Mouse (Mus musculus): ENCODE measurements around the gene Ctnnbip1. TPM values are rescaled to one million over a fixed set of nuclear protein-coding genes. Genes with fewer than 3 reads are reported as not detected.

Gene Ctnnbip1
- polyA plus RNA-seq, 1 experiment from 2014 or later: 59.7 TPM

DNA sequence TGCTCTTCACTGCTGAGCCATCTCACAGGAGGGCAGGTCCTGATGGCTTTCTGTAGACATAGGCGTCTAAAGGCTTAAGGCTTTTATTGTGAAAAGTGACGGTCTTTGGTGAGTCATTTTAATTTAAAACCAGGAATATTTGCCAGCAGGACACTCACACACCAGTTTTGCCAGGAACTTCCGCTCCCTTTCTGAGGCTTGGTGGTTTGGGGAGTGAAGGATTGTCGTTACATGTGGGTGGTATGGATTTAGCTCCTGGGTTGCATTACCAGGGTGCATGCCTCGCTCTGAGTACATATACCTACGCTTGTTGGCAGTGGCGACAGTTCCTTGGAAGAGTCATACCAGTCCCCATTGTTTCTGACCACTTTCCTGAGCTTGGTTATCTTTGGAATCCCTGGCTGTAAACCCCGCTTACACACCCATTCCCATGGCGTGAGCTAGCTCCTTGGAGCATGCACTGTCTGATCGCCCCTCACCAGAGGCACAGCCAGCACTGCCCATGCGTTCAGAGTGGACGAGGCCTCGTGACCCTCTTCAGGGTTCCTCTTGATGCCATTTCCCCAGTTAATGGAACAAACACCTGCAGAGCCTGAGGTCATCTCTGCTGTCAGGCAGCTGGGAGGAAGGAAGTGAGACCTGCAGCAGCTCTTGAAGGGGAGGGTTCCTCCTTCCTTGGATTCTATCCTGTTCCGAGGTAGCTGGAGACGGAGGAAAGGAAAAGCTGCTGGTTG lies 9.8 kb downstream of the Ctnnbip1 start:
- no peaks in the 10 kb centered on the region for H3K9me3 ChIP-seq (ENCODE audit: control insufficient read depth, low read length)
- H3K4me2 ChIP-seq (ENCODE audit: low read depth, low read length): no peak overlapping the region
- no peak overlapping the region for H3K4me3 ChIP-seq (ENCODE audit: low read length)
- H3K4me1 ChIP-seq (replicated peaks; ENCODE audit: control insufficient read depth, insufficient read depth, low read length): peaks cover 15% of the 10 kb centered on the region
- 0 out of 2 replicates have a peak, but pooled peaks cover under 1% of the 10 kb centered on the region for H3K36me3 ChIP-seq (ENCODE audit: control insufficient read depth, insufficient read depth, low read length)
- H3K27ac ChIP-seq (ENCODE audit: low read length): no peak overlapping the region; the same call in 1 of the 2 replicates
- no peaks in the 10 kb centered on the region for H3K27me3 ChIP-seq (ENCODE audit: control insufficient read depth, insufficient read depth, low read depth, low read length)
- H3K9ac ChIP-seq (ENCODE audit: low read length): no peak overlapping the region
- 65% methylated on average over 15 of the region's 15 CpGs for WGBS
- ATAC-seq (ENCODE audit: low read depth): peak; percentile 11; the same call in 1 of the 2 replicates

DNA sequence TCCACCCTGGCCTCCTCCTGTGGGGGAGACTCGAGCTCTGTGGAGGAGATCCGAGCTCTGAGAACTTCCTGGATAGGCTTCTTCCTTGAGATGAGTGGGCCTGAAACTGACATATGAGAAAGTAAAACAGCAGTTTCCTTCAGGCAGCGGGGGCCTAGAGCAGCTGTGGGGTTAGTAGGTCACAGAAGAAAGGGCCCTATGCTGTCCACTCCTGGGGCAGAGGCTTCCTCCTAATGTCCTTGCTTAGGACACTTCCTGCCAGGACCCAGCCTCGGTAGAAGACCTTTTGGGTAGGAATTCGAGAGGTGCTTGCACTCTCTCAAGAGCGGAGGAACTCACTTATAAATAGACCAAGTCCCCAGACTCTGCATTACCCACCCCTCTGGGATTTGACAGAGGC lies 11.7 kb downstream of the Ctnnbip1 start:
- Histone ChIP-seq H3K9me3 (ENCODE audit: control insufficient read depth, low read length) (no peaks in the 10 kb centered on the region), H3K27ac (ENCODE audit: low read length) (no peak overlapping the region), H3K36me3 (ENCODE audit: control insufficient read depth, insufficient read depth, low read length) (0 out of 2 replicates have a peak, but pooled peaks cover 2% of the 10 kb centered on the region), H3K4me2 (ENCODE audit: low read depth, low read length) (no peak overlapping the region), H3K4me1 (replicated peaks; ENCODE audit: control insufficient read depth, insufficient read depth, low read length) (peaks cover 15% of the 10 kb centered on the region), H3K27me3 (ENCODE audit: control insufficient read depth, insufficient read depth, low read depth, low read length) (no peaks in the 10 kb centered on the region), H3K9ac (ENCODE audit: low read length) (no peak overlapping the region), H3K4me3 (ENCODE audit: low read length) (no peak overlapping the region)
- 59% methylated on average over 6 of the region's 6 CpGs for WGBS
- ATAC-seq (ENCODE audit: low read depth): no peak

DNA sequence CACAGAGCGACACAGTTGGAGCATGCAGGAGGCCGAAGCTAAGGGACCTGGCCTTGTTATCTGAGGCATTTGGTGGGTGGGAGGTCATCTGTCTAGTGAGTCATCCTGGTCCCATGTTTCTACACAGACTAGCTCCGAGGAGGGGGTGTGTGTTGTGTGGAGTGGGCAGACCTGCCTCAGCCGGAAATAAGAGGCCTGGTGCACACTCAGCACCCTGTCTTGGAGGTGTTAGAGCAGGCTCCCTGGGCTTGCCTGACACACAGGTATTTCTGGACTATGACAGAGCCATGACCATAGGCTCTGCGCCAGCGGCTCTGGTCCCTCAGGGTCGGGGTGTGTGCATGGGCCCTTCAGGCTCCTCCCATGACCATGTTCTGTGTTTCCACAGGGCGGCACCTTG lies 21.4 kb downstream of the Ctnnbip1 start:
- peaks cover 2% of the 10 kb centered on the region; the same call in 1 of the 2 replicates for H3K4me1 ChIP-seq (replicated peaks; ENCODE audit: control insufficient read depth, insufficient read depth, low read length)
- ATAC-seq (ENCODE audit: low read depth): peak; percentile 41; the same call in 1 of the 2 replicates
- no peak overlapping the region for H3K27ac ChIP-seq (ENCODE audit: low read length)
- H3K4me3 ChIP-seq (ENCODE audit: low read length): no peak overlapping the region
- H3K9me3 ChIP-seq (ENCODE audit: control insufficient read depth, low read length): no peaks in the 10 kb centered on the region
- no peak overlapping the region for H3K9ac ChIP-seq (ENCODE audit: low read length)
- WGBS: 55% methylated on average over 8 of the region's 8 CpGs
- no peak overlapping the region for H3K4me2 ChIP-seq (ENCODE audit: low read depth, low read length)
- no peaks in the 10 kb centered on the region for H3K36me3 ChIP-seq (ENCODE audit: control insufficient read depth, insufficient read depth, low read length)
- no peaks in the 10 kb centered on the region for H3K27me3 ChIP-seq (ENCODE audit: control insufficient read depth, insufficient read depth, low read depth, low read length)

DNA sequence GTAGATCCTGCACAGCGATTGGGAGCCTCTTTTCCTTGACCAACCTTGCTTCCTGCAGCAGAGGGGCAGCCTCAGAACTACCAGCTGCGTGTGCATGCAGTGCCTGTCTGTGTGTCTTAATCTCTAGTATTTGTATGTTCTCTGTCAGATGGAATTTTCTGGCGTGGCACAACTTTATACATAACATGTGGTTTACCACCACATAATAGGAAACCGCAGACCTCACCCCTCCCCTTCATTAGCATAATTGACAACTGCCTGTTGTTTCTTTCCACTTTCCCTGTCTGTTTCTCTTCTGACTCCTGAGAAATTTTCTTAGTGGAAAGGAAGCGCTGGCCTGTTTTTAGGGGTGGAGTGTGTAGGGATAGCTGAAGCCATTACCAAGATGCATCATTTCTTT lies 23.9 kb downstream of the Ctnnbip1 start:
- peaks cover 2% of the 10 kb centered on the region; the same call in 1 of the 2 replicates for H3K4me1 ChIP-seq (replicated peaks; ENCODE audit: control insufficient read depth, insufficient read depth, low read length)
- H3K4me3 ChIP-seq (ENCODE audit: low read length): no peak overlapping the region
- H3K27me3 ChIP-seq (ENCODE audit: control insufficient read depth, insufficient read depth, low read depth, low read length): no peaks in the 10 kb centered on the region
- no peak overlapping the region for H3K27ac ChIP-seq (ENCODE audit: low read length)
- no peaks in the 10 kb centered on the region for H3K9me3 ChIP-seq (ENCODE audit: control insufficient read depth, low read length)
- no peak overlapping the region for H3K4me2 ChIP-seq (ENCODE audit: low read depth, low read length)
- 0 out of 2 replicates have a peak, but pooled peaks cover 10% of the 10 kb centered on the region for H3K36me3 ChIP-seq (ENCODE audit: control insufficient read depth, insufficient read depth, low read length)
- 71% methylated on average over 5 of the region's 5 CpGs for WGBS
- 0 out of 2 replicates have a peak overlapping the region, but pooled peaks have one; percentile 12 for H3K9ac ChIP-seq (ENCODE audit: low read length)
- no peak for ATAC-seq (ENCODE audit: low read depth)

DNA sequence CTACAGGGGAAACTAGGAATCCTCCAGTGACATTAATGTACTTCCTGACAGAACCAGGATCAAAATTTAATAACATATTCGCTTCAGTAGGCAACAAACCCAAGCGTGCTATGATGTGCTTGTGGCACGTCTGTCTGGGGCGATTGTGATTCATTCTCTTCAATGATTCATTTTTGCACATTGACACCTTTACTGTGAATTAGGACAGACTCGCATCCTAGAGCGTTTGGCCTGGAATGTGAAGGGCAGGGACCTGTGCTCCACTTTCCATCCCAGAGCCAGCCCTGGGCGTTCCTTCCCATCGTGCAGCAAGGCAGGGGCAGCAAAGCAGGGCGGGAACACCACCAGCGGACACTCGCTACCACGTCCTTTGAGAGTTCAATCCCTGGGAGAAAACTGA lies 24.4 kb downstream of the Ctnnbip1 start:
- Histone ChIP-seq H3K9me3 (ENCODE audit: control insufficient read depth, low read length) (no peaks in the 10 kb centered on the region), H3K36me3 (ENCODE audit: control insufficient read depth, insufficient read depth, low read length) (0 out of 2 replicates have a peak, but pooled peaks cover 10% of the 10 kb centered on the region), H3K9ac (ENCODE audit: low read length) (no peak overlapping the region), H3K4me2 (ENCODE audit: low read depth, low read length) (no peak overlapping the region), H3K27ac (ENCODE audit: low read length) (no peak overlapping the region), H3K4me1 (replicated peaks; ENCODE audit: control insufficient read depth, insufficient read depth, low read length) (peaks cover 2% of the 10 kb centered on the region; the same call in 1 of the 2 replicates), H3K4me3 (ENCODE audit: low read length) (no peak overlapping the region), H3K27me3 (ENCODE audit: control insufficient read depth, insufficient read depth, low read depth, low read length) (no peaks in the 10 kb centered on the region)
- no peak for ATAC-seq (ENCODE audit: low read depth)
- WGBS: 81% methylated on average over 12 of the region's 12 CpGs

DNA sequence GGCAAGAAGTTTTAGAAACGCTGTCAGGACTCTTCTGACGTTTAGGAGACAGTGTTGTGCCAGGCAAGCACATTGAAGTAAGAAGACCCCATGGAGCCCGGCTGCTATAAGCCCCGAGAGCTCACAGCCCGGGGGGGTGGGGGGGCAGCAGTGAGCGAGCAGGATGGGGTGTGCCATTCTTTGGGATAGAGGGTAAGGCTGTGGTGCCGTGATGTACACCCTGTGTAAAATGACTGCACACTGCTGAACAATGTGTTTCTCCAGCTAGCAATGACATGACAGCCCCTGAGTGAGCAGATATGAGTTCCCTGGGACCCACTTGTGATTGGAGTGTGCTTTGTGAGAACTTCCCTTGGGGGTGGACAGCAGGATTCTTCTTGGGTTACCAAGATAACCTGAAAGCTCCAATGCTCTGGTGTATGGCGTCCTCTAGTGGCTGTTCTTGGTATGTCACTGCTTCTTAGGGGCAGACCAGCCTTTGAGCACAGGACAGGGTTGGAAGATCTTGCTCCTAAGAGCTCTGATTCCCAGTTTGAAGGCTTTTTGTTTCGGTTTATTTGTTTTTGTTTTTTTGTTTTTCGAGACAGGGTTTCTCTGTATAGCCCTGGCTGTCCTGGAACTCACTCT lies 25.0 kb downstream of the Ctnnbip1 start:
- Histone ChIP-seq H3K36me3 (ENCODE audit: control insufficient read depth, insufficient read depth, low read length) (0 out of 2 replicates have a peak, but pooled peaks cover 10% of the 10 kb centered on the region), H3K4me3 (ENCODE audit: low read length) (no peak overlapping the region), H3K27me3 (ENCODE audit: control insufficient read depth, insufficient read depth, low read depth, low read length) (no peaks in the 10 kb centered on the region), H3K9me3 (ENCODE audit: control insufficient read depth, low read length) (no peaks in the 10 kb centered on the region), H3K27ac (ENCODE audit: low read length) (no peak overlapping the region), H3K4me1 (replicated peaks; ENCODE audit: control insufficient read depth, insufficient read depth, low read length) (peaks cover 2% of the 10 kb centered on the region; the same call in 1 of the 2 replicates), H3K4me2 (ENCODE audit: low read depth, low read length) (no peak overlapping the region), H3K9ac (ENCODE audit: low read length) (no peak overlapping the region)
- 43% methylated on average over 10 of the region's 10 CpGs for WGBS
- ATAC-seq (ENCODE audit: low read depth): peak; percentile 32

DNA sequence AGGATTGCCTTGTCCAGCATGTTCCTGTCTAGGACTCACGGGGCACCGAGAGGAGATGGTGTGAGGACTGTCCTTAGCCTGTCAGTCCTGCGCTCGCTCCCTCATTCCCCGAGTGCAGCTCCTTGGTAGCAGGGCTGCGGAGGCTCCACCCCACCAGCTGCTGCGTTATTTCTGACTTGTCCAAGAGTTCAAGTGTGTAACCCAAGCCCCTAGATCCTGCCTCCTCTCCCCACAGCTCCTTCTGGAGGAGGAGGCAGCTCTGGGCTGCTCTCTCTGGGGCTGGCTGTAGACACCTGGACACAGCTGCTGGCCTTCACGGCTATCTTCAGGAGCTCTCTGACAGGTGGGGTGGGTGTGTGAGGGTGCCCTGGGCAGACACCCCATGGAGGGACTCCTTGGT lies 26.9 kb downstream of the Ctnnbip1 start:
- no peak for ATAC-seq (ENCODE audit: low read depth)

DNA sequence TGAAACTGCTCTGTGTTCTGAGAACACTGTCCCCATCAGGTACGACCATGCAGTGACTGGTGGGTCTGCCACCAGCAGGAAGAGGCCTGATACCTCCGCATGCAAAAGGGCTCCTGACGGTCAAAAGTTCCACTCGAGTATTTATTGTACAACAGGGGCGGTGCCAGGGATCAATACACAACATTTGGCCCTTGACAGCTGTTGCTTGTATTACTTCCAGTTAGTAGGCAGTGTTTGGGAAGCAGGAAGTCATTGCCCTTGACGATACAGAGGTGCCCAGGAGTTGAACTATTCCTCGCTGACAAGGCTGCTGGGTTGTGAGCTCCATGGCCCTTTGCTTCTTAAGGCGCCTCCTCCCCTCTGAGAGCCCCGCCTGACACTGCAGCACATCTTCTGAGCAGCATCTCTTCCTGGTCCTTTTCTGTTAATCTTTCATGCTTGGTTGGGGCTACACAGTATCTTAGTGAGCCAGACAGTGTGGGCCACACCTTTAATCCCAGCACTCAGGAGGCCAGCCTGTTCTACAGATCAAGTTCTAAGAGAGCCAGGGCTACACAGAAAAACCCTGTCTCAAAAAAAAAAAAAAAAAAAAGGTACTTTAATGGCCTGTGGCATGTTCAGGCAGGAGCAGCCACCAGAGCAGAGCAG lies 28.9 kb downstream of the Ctnnbip1 start:
- Histone ChIP-seq H3K36me3 (ENCODE audit: control insufficient read depth, insufficient read depth, low read length) (0 out of 2 replicates have a peak, but pooled peaks cover 10% of the 10 kb centered on the region), H3K27ac (ENCODE audit: low read length) (peak overlapping the region; percentile 21), H3K4me1 (replicated peaks; ENCODE audit: control insufficient read depth, insufficient read depth, low read length) (no peaks in the 10 kb centered on the region), H3K27me3 (ENCODE audit: control insufficient read depth, insufficient read depth, low read depth, low read length) (no peaks in the 10 kb centered on the region), H3K4me2 (ENCODE audit: low read depth, low read length) (no peak overlapping the region), H3K9me3 (ENCODE audit: control insufficient read depth, low read length) (no peaks in the 10 kb centered on the region), H3K4me3 (ENCODE audit: low read length) (no peak overlapping the region), H3K9ac (ENCODE audit: low read length) (no peak overlapping the region)
- WGBS: 74% methylated on average over 9 of the region's 9 CpGs
- ATAC-seq (ENCODE audit: low read depth): no peak

More for the DNA sequence above, 26.9 kb downstream of the Ctnnbip1 start:
- Histone ChIP-seq H3K4me1 (replicated peaks; ENCODE audit: control insufficient read depth, insufficient read depth, low read length) (no peaks in the 10 kb centered on the region), H3K27ac (ENCODE audit: low read length) (no peak overlapping the region), H3K4me3 (ENCODE audit: low read length) (no peak overlapping the region), H3K4me2 (ENCODE audit: low read depth, low read length) (no peak overlapping the region), H3K36me3 (ENCODE audit: control insufficient read depth, insufficient read depth, low read length) (0 out of 2 replicates have a peak, but pooled peaks cover 10% of the 10 kb centered on the region), H3K9ac (ENCODE audit: low read length) (no peak overlapping the region), H3K9me3 (ENCODE audit: control insufficient read depth, low read length) (no peaks in the 10 kb centered on the region), H3K27me3 (ENCODE audit: control insufficient read depth, insufficient read depth, low read depth, low read length) (no peaks in the 10 kb centered on the region)
- WGBS: 74% methylated on average over 8 of the region's 8 CpGs

DNA sequence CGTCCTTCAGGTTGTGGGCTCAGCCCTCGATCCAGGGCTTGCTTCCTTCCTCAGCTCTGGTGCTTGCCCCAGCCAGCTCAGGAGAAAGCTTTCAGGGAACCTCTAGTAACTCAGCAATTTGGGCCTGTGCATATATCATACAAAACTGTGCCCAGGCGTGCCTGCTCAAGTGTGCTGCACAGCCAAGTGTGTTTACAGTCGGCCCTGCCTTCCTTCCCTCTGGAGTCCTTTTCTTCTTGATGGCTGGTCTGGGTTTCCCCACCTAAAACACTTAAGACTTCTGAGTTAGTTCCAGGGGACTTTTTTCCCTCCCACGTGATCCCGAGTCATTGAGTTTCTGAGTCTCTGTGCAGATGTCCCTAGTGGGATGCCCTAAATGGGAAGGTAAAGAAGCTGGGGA lies 29.5 kb downstream of the Ctnnbip1 start:
- Histone ChIP-seq H3K27me3 (ENCODE audit: control insufficient read depth, insufficient read depth, low read depth, low read length) (no peaks in the 10 kb centered on the region), H3K9ac (ENCODE audit: low read length) (no peak overlapping the region), H3K9me3 (ENCODE audit: control insufficient read depth, low read length) (no peaks in the 10 kb centered on the region), H3K4me1 (replicated peaks; ENCODE audit: control insufficient read depth, insufficient read depth, low read length) (no peaks in the 10 kb centered on the region), H3K27ac (ENCODE audit: low read length) (peak overlapping the region; percentile 21), H3K4me3 (ENCODE audit: low read length) (no peak overlapping the region), H3K4me2 (ENCODE audit: low read depth, low read length) (no peak overlapping the region), H3K36me3 (ENCODE audit: control insufficient read depth, insufficient read depth, low read length) (0 out of 2 replicates have a peak, but pooled peaks cover 10% of the 10 kb centered on the region)
- ATAC-seq (ENCODE audit: low read depth): no peak
- 64% methylated on average over 6 of the region's 6 CpGs for WGBS
